Mouse (Mus musculus) lung, postnatal 14 days (tissue): Measurements from ENCODE around the gene Bcl2l12.

Experiments
- DNase-seq: peaks from one replicate; pipeline ENCODE4 v3.0.0; 2021

The Bcl2l12 gene

GRCm38 (mm10) chr7:44986192-44986878, 12.2 kb downstream of the Bcl2l12 start, which contains the start of gene Prmt1:
Gene Prmt1 (minus strand): TSS chr7:44986568.
- peak; percentile 96 for DNase-seq

GRCm38 (mm10) chr7:44985595-44986191, 12.8 kb downstream of the Bcl2l12 start:
- peak; percentile 66 for DNase-seq

- DNase-seq, result no peak
These were observed 13.7 kb downstream of the Bcl2l12 start for GRCm38 (mm10) chr7:44984833-44985164.

- DNase-seq, result no peak
These were observed 14.3 kb downstream of the Bcl2l12 start for GRCm38 (mm10) chr7:44983944-44984832.

- DNase-seq, result peak; percentile 95
These were observed 15.4 kb downstream of the Bcl2l12 start for GRCm38 (mm10) chr7:44983085-44983484.

GRCm38 (mm10) chr7:44981539-44981938, 17.0 kb downstream of the Bcl2l12 start:
- DNase-seq, result no peak

- no peak for DNase-seq
These were observed 20.2 kb downstream of the Bcl2l12 start for GRCm38 (mm10) chr7:44978300-44978699.

- DNase-seq, result no peak
These were observed 23.4 kb downstream of the Bcl2l12 start for GRCm38 (mm10) chr7:44975117-44975419.

DNA sequence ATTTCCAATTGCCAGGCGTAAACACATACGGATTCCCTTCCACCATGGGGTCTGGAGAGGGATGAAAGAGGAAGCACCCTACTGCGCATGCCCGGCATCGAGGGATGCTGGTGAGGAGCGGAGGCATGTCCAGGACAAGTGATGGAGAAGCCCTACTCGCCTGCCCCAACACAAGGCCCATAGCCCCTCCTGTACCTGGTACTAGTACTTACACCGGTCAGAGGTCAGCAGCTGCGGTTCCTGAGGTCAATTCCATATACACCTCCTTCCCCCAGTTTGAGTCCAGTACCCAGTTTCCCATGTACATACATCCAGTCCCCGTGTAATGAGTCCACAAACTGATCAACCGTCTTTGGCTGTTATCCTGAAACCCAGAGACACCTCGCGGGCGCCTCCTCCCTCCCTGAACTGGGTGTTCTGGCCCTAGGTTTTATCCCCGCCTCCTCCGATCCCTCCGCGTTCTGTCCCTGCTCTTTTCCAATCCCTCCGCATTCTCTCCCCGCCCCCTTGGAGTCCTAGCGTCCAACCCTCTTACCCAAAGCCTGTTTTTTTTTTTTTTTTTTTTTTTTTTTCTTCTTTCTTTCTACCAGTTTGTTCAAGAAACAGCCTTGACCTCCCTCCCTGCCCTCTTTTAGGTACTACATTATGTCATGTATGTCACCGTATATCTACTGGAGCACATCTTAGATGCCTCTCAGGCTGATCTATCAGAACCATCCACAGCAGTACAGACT, 24.0 kb downstream of the Bcl2l12 start, which contains the start of gene Cpt1c:
Gene Cpt1c (minus strand): TSS at position 469 of the 734 bp plus-strand sequence.
- DNase-seq, result peak; percentile 78

DNA sequence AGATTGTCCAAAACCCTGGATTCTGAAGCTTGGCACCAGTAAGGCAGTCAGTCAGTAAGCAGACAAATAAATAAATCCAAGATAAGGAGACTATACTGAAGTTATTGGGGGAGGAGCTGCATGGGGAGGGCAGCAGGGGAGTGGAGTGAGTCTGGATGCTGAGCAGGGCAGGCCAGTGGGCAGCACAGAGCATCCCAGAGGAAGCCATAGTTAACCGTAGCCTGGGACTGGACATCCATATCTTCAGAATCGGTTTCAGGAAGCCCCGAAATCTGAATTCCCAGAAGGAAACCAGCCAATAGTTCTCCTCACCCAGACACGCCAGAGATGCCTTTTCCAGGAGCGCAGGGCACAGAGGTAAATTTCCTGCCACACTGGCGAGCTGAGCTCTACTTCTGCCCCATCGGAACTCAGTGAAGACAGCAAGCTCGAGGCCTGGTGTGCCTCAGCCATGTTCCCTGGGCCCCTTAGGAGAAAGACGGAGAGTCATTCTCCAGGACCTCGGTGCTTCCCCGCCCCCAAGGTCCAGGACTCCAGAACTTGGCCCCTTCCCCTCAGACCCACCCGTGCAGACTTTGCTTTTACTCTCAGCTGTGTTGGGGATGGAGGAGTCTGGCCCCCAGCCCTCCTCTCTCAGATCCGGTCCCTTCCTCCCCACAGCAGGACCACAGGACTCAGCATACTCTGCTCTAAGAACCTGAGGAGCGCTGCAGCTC, 24.9 kb downstream of the Bcl2l12 start:
- no peak for DNase-seq

- no peak for DNase-seq
These were observed 27.4 kb downstream of the Bcl2l12 start for GRCm38 (mm10) chr7:44971142-44971541.

- DNase-seq, result peak; percentile 80
These were observed 28.3 kb downstream of the Bcl2l12 start for GRCm38 (mm10) chr7:44970231-44970691.

GRCm38 (mm10) chr7:44966638-44967037, 31.9 kb downstream of the Bcl2l12 start:
- DNase-seq, result no peak

DNA sequence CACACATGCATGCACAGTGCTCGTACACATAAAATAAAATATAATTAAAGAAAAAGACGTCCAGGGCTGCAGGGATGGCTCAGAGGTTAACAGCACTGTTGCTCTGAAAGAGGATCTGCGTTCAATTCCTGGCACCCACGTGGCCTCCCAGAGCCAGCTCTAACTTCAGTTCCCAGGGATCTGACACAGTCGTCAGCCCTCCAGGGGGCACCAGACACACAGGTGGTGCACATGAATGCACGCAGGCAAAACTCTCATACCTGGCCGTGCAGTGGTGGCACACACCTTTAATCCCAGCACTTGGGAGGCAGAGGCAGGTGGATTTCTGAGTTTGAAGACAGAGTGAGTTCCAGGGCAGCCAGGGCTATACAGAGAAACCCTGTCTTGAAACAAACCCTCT, 32.5 kb downstream of the Bcl2l12 start:
- no peak for DNase-seq

DNA sequence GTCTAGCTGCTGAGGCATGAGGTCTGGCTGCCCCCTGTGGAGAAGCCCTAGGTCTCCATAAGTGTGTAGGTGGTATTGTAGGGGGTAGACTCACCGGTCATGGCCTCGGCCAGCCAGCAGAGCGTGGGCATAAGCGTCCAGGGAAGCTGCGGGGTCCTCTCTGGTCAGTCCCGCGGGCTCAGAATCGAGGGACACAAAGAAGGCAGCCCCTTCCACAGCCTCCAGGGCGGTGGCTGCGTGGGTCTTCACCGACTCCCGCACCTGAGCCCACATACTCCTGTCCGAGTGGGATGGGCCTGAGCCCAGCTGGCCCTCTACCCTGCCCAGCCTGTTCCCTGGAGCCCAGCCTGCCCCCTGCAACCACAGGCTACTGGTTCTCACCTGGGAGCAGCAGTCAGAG, 33.5 kb downstream of the Bcl2l12 start:
- no peak for DNase-seq

DNA sequence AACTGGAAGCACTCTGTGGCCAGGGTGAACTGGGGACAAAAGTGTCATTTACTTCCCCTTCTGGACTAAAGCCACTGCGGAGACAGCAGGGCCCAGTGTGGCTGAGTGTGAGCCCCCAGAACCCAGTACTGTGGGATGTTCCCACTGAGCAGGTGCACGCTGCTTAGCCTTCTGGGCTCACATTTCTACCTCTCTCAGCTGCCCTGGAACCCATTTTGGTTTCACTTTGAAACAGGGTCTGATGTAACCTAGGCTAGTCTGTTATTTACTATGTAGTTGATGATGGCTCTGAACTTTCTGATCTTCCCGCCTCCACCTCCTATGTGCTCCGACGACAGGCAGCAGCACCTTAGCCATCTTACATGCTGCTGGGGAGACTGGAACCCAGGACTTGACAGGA, 35.7 kb downstream of the Bcl2l12 start:
- no peak for DNase-seq

- no peak for DNase-seq
These were observed 36.2 kb downstream of the Bcl2l12 start for GRCm38 (mm10) chr7:44962337-44962736.

DNA sequence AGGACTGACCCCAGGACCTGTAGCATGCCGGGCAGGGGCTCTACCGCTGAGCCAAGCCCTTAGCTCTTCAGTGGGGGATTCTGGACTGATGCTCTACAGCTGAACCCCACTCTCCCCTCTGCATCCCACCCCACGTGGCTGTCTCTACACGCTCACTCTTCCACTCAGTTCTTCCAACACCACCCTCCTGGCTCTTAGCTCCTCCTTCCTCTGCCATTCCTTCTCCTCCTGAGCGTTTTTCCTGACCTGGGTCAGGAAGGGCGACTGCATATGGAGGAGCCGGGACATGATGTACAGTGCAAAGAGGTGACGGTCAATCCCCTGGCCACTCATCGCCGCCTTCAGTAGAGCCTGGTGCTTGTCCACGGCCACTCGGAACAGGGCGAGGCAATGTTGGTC, 38.0 kb downstream of the Bcl2l12 start:
- DNase-seq, result no peak

GRCm38 (mm10) chr7:44959874-44960511, 38.5 kb downstream of the Bcl2l12 start:
- DNase-seq, result no peak

DNA sequence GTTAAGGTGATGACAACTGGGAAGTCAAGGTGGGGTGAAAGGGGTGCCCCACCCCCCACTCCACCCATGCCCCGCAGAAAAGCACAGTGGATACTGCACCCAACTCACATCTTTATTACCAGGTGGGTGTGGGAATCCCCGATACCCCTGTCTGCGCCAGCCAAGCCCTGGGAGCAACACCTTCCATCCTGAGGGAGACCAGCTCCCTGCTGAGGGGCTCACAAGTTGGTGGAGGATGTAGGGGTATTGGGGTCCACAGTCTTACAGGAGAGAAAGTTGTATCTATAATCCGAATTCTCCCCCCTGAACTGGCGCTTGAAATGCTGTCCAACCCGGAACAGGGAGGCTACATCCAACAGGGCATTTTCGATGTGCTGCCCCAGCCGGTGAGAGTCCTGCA, 39.2 kb downstream of the Bcl2l12 start:
- DNase-seq, result no peak

DNA sequence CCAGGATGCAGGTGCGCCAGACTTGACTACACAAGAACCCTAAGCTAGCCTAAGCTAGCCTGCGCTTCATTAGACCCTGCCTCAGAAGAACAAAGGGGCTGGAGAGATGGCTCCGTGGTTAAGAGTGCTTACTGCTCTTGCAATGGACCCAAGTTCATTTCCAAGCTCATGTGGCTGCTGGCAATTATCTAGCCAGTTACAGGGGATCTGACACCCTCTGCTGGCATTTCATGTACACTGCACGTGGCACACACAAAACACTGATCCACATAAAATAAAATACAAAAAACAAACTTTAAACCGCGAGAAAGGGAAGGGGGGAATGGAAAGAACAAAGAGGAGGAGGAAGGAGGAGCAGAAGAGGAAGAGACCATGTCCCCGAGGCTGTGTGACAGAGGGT, 40.3 kb downstream of the Bcl2l12 start:
- DNase-seq, result peak; percentile 54
